Mouse (Mus musculus) heart, adult 8-10 months (tissue): ENCODE data around the gene Adh5. TPM values are rescaled to one million over a fixed set of nuclear protein-coding genes. Genes with fewer than 3 reads are reported as not detected.

Experiments used
- DNase-seq: peaks from one replicate; pipeline ENCODE4 v3.0.0; 2022; ENCODE audit warnings: low spot score
- total RNA-seq, 4 experiments: library from RNA; stranded (reverse); gene quantifications; 2 replicates each; pipeline ENCODE4 v1.2.4; 2022

The Adh5 gene
- total RNA-seq, result 10 to 100 TPM; 79.6 to 88.4 (median 83.5) TPM

GRCm38 (mm10) chr3:138442612-138443464, at the start of gene Adh5:
Adh5 (plus strand) TSS chr3:138443093.
- peak; percentile 91 for DNase-seq

- DNase-seq, result no peak
Measured at GRCm38 (mm10) chr3:138404872-138405271, 38.0 kb upstream of the Adh5 start.

GRCm38 (mm10) chr3:138405341-138405740, 37.6 kb upstream of the Adh5 start:
- peak; percentile 48 for DNase-seq

- no peak for DNase-seq
Measured at GRCm38 (mm10) chr3:138405840-138406239, 37.1 kb upstream of the Adh5 start.

GRCm38 (mm10) chr3:138407920-138408319, 35.0 kb upstream of the Adh5 start:
- DNase-seq, result no peak

- DNase-seq, result no peak
Measured at GRCm38 (mm10) chr3:138409585-138409984, 33.3 kb upstream of the Adh5 start.

GRCm38 (mm10) chr3:138410211-138410610, 32.7 kb upstream of the Adh5 start:
- no peak for DNase-seq

GRCm38 (mm10) chr3:138415121-138415690, 27.7 kb upstream of the Adh5 start, which contains the start of gene Adh4:
Adh4 (plus strand) TSS chr3:138415466.
- DNase-seq, result no peak

GRCm38 (mm10) chr3:138419369-138419768, 23.5 kb upstream of the Adh5 start:
- no peak for DNase-seq

GRCm38 (mm10) chr3:138420385-138420784, 22.5 kb upstream of the Adh5 start:
- no peak for DNase-seq

- DNase-seq, result no peak
Measured at GRCm38 (mm10) chr3:138423664-138424063, 19.2 kb upstream of the Adh5 start.

GRCm38 (mm10) chr3:138424247-138424646, 18.6 kb upstream of the Adh5 start:
- no peak for DNase-seq

- no peak for DNase-seq
Measured at GRCm38 (mm10) chr3:138430360-138430976, 12.4 kb upstream of the Adh5 start.

- peak; percentile 49 for DNase-seq
Measured at GRCm38 (mm10) chr3:138431835-138432234, 11.1 kb upstream of the Adh5 start.

GRCm38 (mm10) chr3:138438716-138439115, 4.2 kb upstream of the Adh5 start:
- no peak for DNase-seq

- no peak for DNase-seq
Measured at GRCm38 (mm10) chr3:138442203-138442602, 690 bp upstream of the Adh5 start.

GRCm38 (mm10) chr3:138443465-138443771, 525 bp downstream of the Adh5 start:
- DNase-seq, result no peak

- DNase-seq, result no peak
Measured at GRCm38 (mm10) chr3:138448077-138448860, 5.4 kb downstream of the Adh5 start.

- DNase-seq, result no peak
Measured at GRCm38 (mm10) chr3:138452169-138452568, 9.3 kb downstream of the Adh5 start.

GRCm38 (mm10) chr3:138454234-138454633, 11.3 kb downstream of the Adh5 start:
- DNase-seq, result no peak

- no peak for DNase-seq
Measured at GRCm38 (mm10) chr3:138454711-138455435, 12.0 kb downstream of the Adh5 start.
